Mouse (Mus musculus) heart, postnatal 0 days (tissue): Measurements from ENCODE around the gene Susd4.

Experiments used
- CTCF ChIP-seq: IDR thresholded peaks from 2 replicates; pipeline ENCODE4 v1.5.1; 2016; ENCODE audit warnings: antibody characterized with exemption, control low read depth, low read depth
- EP300 ChIP-seq: IDR thresholded peaks from 2 replicates; pipeline ENCODE4 v1.6.1; 2016; ENCODE audit warnings: antibody characterized with exemption, low read depth

- TF ChIP-seq CTCF (no peak), EP300 (no peak)
Observed at GRCm38 (mm10) chr1:182826557-182826956, 62.9 kb downstream of the Susd4 start.
